Mouse (Mus musculus): ENCODE data around the gene Gm12117.

DNA sequence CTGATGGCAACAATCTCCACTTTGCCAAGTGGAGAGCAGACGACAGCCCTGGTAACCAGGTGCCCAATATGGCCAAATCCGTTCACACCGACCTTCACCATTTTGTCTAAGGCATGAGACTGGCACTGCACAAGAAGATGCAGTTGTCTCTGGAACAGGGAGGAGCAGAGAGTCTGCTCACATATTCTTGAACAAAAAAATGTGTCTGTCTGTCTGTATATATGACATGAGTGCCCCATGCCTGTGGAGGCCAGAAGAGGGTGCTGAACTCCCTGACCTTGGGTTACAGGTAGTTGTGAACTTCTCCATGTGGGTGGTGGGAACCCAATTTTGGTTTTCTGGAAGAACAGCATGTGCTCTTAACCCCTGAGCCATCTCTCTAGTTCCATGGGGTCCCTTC, at the start of gene Gm12117:
- TF ChIP-seq CTCF (conservative IDR thresholded peaks at IDR 0.05; ENCODE audit: insufficient read depth, insufficient read length, low read depth, low read length) (no peak), POLR2A (IDR thresholded peaks at IDR 0.05; ENCODE audit: low read depth, low read length) (no peak)

All from kidney, adult 2 months (tissue).